Mouse (Mus musculus): ENCODE measurements at regions not wholly inside any gene's neighbourhood (a gene's known extent, or its start where the extent isn't known, plus 50 kb on each side); places are given as distances from the start of the nearest gene placed in this dataset.

DNA sequence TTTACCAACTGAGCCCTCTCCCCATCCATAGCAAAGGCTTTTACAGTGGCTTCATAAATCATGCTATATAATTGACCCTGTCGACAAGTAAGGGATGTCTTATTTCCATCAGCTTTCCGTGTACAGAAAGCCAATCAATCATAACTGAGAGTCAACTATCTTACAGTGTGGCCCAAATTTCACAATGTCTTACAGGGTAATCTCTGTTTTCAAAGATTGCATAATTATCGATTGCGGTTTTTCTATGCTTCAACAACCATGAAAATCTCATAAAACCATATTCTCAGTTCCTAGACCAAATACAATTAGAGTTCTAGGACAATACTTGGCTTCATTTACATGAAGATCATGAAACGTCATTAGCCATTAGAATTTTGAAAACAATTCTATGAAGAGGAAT, 56.1 kb upstream of the Samsn1 start:
- TF ChIP-seq CTCF (conservative IDR thresholded peaks at IDR 0.05; ENCODE audit: low read length) (no peak), NANOG (IDR thresholded peaks at IDR 0.05; ENCODE audit: borderline replicate concordance, low read length) (no peak)
